Mouse (Mus musculus) cerebellum, adult 9-10 months (tissue): Measurements from ENCODE around the gene Trim21.

Source experiments
- DNase-seq: peaks from one replicate; pipeline ENCODE4 v3.0.0; 2022

Trim21 gene

DNA sequence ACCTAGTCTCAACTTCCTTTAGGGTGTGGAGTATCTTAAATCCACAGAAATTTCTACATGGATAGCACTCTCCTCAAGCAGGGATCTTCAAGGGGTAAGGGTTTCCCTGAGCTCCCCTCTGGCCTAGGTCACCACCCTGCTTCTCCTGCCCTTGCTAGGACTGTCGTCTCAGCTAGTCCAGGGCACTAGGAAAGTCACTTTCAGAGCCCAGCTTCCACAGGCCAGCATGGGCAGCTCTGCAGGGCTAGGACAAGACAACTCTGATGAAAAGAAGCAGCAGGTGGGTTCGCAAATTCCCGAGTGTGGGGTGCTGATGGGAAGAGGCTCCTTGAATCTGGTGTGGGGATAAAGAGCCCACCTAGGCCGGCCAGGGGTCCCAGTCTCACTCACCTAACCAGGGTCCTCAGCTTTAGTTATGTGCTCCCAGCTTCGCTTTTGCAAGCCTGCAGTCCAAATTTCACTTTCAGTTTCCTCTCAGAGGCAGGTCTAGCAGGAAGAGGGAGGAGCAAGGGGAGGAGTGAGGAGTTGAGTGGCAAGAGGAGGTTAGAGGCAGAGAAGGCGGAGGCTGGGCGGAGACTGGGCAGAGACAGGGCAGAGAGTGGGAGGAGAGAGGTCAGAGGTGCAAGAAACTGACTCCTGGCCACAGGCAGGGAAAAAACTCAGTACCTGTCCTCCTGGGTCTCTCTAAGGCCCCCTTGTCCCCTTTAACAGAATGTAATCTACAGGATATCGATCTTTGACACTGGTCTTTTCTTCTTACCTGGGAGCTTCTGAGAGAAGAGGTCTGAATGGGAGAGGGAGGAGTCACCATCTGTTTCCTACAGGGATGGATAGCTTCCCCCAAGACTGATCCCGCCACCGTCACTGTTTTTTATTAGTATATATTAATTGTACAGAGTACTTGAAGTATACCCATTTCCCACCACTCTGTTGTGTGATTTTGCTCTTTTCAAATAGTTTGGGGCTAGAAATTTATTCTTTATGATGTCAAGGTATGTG lies at the start of gene Trim21:
Gene Trim21, minus strand, starts transcription at position 488 of the 999 bp plus-strand sequence.
- peak; percentile 58 for DNase-seq

DNA sequence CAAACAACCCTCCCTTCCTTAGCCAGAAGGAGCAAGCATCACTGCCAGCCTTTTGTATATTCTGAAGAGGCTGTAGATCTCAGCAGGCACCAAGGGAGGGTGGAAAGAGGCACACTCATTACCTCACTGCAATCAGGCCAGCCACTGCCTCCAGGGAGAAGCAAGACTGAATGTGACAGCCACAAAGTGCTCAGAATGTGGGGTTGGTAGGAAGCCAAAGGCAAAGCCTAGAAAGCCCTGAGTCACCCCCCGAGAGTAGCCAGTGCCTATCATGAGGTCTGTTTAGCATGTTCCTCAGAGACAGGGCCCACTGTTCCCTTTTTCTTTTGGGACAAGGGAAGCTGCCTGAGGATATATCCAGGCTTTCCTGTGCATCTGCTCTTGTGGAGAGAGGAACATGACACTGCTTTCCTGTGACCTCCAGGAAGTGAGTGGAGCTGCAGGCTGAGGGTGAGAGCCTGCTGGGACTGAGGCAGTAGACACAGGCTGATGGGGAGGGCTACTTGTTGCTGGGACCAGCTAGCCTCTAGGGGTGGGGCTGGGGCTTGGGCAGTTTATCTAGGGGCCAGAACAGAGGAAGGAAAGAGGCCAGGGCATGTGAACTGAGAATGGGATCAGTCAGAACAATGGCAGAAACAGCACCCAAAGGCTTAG lies 32.2 kb upstream of the Trim21 start, which contains the start of gene Olfr552:
Gene Olfr552, plus strand, starts transcription at position 393 of the 654 bp plus-strand sequence.
- no peak for DNase-seq

DNA sequence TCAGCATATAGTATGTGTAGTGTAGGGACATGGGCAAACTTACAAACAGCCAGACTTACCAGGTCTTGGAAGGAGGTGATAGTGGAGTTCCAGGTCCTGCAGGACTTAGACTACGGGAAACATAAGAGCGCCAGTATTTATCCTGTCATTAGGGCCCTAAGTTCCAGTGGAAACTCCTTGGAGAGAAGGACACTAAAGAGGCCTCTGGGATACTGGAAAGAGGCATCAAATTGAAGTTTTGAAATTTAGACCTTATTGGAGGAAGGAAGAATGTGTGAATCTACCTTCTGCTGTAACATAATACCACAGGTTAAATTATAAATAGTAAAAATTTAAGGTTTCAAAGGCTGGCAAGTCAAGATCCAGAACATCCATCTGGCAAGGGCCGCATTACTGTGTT lies 26.5 kb upstream of the Trim21 start, which contains the start of gene Olfr551:
Gene Olfr551, minus strand, starts transcription at position 101 of the 400 bp plus-strand sequence.
- DNase-seq, result no peak

DNA sequence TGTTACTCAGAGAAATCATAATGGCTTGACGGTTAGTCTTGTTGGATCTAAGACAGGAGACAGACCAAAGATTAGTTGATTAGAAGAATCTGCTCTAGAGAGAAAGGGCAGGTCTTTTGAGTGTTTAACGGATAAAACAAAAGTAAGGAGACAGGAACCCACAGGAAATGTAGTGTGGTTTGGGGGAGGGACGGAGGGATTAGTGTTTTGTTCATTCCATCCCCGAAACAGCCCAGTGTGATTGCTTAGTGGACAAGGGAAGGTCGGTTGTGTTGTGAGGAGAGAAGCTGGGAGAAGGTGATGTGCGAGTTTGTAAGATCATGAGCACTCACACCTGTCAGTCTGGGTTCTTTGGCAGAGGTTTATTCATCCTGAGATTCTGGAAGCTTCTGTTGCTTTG lies 10.7 kb upstream of the Trim21 start:
- no peak for DNase-seq

DNA sequence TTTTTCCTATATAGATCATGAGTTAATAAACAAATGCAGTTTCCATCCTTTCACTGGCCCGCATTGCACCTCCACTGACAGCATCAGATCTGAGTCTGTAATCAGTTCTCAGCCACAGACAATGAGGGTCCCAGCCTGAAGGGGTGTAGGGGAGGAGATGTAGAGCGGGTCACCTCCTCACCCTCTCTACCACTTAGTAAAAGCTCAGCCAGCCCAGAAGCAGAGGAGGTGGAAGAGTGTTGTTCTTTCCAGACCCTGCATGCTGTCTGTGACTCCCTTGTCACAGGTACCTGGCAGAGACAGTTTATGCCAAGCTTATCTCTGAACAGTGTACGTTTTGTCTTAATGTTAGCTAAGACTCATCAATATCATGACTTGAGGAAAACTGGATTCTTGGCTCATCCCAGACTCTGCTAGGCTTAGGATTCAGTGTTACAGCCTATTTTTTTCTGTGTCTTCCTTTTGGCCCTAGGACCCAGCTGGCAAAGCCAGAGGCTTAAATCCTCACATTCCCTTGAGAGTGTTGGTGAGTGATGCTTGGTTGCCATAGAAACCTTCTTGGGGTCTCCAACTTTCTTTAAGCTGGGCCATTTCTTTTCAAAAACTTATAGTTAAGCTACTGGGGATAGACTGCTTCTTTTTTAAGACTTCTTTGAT lies 8.0 kb upstream of the Trim21 start:
- no peak for DNase-seq

DNA sequence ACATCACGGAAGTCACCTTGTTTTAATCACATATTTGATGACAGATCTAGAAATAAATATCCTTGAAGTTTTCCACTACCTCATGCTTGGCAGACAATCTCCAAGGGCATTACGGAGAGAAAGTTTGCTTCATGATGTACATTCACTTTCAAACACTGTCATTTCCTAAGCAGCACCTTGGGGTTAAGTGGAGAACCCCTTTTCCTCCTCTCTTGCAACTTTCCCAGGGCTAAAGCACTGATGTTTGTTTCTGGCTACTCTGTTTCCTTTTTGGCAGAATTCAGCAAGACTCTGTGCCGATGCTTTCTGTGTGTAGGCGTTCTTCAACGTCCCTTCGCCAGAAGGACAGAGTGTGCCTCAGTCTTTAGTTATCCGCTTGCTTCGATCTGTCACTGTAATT lies 5.9 kb upstream of the Trim21 start, which contains the start of gene Olfr550:
Gene Olfr550, plus strand, starts transcription at position 301 of the 400 bp plus-strand sequence.
- DNase-seq, result no peak

DNA sequence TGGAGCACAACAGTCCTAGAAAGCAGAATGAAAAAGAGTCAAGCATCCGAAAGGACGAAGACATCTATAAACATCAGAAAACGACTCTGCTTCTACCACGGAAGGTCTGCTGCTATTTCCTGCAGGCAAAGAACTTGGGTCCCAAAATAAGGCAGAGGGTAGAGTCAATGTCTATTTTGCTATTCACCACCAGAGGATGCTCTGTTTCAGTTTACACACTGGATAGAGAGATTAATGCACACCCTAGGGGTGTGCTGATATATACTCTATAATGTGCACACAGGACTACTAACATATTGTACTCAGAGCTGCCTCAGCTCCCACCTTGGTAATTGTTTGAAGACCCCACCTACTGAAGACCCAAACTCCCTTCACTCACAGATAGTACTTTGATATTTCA lies 933 bp upstream of the Trim21 start:
- no peak for DNase-seq

DNA sequence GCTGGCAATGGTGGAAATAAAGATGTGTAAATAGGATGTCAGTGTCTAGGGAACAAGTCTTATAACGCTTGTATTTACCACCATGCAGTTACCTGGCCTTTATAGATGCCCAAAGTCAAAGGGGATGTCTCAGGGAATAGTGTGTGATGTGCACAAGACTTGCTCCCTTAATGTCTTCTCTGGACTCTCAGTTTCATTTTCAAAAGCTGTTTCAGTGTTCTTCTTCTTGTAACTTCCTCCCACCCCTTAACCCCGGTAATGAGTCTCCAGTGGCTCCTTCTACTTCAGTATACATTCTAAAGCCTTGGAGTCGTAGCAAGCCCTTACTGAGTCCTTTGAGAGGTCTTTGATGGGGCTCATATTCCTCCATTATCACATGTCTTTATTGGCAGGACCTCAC lies 12.0 kb downstream of the Trim21 start:
- DNase-seq, result no peak

DNA sequence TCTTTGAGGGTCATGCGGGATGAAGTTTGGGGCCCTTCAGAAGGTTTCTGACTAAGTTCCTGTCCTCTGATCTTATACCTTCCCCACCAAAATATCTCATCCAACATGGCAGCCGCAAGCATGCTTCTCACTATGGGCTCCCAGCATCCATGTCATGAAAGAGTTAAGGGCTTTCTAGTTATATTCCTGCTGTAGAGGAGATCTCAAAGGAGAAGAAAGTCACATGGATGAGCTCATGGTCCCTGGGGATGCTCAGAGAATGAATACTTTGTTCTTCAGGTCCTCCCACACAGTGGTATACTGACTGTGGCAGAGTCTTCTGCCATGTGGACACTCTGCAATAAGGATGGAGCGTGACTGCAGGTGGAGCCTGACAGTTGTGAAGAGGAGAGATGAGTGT lies 15.7 kb downstream of the Trim21 start, which contains the start of gene Olfr549:
Gene Olfr549, plus strand, starts transcription at position 301 of the 400 bp plus-strand sequence.
- no peak for DNase-seq

DNA sequence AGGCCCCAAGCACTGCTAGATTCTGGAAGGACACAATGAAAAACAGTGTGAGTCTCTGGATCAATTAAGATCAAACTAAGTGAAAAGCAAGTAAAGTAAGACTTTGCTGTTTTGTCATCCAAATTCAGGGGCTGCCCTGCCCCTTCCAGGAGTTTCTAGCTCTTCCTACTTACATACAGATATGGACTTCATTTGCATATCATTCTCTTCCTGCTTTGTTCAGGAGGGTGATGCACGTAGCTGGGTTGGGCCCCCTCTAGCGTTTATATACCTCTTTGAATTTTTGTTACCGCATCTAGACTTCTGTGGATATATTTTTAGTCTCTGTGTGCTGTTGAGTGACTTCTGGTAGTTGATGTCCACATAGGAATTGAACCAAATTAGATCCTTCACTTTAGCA lies 24.0 kb downstream of the Trim21 start:
- DNase-seq, result no peak

DNA sequence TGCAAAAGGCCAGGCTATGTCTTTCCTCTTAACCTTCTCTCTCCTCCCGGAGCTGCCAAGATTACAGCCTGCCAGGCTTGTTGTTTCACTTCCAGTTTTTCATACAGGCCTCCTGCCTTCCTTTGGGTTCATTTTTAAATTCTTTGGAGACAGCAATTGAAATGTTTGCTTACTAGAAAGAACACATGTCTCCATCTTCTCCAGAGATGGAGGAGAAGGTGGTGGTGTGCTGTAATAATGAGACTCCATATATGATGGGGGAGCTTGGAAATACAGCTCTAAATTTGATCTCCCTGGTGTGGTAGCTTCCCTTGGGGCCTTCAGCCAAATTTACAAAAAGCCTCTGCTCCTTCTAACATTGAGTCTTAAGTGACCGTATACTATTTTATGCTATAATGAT lies 24.7 kb downstream of the Trim21 start, which contains the start of gene Olfr548-ps1:
Gene Olfr548-ps1, plus strand, starts transcription at position 301 of the 400 bp plus-strand sequence.
- DNase-seq, result no peak

DNA sequence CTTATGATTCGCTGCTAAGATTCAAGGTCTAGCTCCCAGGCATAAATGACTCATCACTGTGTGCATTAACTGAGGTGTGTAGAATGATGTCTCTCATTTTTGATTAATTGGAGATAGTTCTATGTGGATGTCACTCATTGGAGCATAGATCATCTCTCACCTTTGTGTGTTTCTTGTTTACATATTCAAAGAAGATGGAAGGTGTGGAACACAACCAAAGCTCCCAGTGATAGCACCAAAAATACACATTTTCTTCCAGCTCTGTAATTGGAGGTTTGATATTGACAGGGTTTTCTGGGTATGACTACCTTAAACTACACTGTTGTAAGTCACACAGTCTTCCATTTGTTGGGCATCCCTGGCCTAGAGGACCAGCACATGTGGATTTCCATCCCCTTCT lies 30.8 kb downstream of the Trim21 start, which contains the start of gene Olfr547:
Gene Olfr547, plus strand, starts transcription at position 301 of the 400 bp plus-strand sequence.
- DNase-seq, result no peak

DNA sequence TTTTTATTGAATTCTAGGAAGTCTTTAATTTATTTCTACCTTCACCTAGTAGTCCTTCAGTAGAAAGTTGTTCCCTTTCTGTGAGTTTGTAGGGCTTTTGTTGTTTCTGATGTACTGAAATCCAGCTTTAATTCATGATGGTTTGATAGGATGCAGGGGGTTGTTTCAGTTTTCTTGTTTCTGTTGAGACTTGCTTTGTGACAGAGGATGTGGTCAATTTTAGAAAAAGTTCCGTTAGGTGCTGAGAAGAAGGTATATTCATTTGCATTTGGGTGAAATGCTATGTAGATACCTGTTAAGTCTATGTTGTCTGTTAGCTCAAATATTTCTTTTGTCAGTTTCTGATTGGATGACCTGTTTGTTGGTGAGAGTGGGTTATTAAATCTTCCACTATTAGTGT lies 36.2 kb downstream of the Trim21 start:
- no peak for DNase-seq

DNA sequence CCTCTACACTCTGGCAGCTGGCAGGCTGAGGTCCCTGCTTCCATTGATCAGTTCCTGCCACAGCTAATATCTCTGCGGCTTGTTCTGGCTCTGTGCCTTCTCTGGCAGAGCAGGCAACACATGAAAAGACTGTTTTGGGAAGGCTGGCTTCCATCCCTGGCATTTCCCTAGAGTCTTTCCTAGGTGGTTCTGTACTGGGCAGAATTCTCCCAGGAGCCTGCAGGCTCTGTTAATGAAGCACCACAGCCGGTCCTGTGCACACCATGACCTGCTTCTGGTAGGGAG lies 48.3 kb downstream of the Trim21 start:
- DNase-seq, result no peak

DNA sequence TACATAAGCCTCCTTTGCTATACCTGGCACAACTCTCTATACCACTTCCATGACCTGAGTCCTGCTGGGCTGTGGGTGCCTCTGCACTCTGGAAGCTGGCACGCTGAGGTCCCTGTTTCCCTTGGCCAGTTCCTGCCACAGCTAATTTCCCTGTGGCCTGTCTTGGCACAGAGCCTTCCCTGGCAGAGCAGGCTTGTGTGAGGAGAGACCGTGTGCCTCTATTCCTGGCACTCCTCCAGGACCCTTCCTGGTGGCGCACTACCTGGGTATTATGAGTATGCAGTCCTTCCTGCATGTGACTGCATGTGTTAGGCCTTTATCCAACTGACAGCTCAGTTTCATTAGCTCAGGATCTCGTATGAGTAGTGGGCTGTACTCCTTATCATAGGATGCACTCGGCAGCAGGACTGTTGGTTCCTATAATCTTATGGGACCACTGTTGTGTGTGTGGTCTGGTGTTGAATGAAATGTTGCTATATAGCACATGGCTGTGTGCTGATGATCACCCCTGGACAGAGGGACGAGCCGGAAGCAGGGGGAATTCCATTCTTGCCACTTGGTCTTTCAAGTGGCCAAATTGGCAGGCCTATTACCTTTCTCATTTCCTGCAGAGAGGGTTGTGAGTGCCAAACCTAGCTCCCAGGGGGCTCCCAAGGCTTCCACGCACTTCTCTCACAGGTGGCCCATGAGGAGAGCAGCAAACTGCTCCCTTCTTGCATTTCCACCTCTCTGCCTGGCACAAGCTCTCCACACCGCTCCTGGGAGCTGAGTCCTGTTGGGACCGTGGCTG lies 48.8 kb downstream of the Trim21 start:
- DNase-seq, result no peak

DNA sequence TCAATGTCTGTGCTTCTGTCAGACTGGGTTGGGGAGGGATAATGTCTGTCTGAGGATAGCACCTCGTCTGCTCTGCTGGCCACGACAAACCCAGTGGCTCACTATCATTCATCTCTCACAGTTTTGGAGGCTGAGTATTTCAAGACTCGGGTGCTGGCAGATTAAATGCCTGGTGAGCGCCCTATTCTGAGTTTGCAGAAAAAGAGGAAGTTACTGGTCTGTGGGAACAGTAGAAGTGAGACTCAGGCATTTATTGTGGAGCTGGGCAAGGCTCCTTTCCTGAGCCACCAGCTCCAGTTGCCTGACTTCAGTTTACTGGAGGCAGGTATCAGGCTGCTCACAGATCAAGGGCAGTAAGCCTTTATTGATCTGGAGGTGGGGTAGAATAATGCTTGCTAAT lies 51.1 kb downstream of the Trim21 start:
- no peak for DNase-seq

DNA sequence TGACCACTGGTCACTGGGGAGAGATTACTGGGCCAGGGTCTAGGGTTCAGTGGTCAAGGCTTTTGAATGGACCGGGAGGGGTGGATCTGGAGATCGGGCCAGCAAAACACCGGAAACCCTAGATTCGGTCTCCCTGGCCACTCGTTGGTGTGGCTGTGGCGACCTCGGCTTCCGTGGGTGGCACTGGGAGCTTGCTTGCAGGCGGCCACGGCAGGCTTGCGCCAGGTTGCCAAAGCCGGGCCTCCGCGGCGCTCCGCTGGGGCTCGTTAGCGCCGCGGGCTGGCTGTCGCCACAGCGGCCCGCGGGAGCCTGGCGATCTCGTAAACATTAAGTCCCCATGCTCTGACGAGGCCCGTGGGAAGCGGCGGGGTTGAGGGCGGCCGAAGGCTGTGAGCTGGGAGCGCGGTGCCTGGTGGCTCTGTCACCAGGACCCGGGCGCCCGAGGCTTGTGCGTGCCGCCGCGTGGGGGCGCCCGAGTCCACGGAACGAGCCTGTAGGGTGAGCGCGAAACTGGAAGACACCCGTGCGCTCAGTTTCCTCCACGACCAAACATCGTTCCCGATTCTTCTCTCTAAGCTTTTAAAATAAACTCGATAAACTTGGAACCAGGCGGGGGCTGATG lies 52.4 kb downstream of the Trim21 start:
- peak; percentile 81 for DNase-seq

DNA sequence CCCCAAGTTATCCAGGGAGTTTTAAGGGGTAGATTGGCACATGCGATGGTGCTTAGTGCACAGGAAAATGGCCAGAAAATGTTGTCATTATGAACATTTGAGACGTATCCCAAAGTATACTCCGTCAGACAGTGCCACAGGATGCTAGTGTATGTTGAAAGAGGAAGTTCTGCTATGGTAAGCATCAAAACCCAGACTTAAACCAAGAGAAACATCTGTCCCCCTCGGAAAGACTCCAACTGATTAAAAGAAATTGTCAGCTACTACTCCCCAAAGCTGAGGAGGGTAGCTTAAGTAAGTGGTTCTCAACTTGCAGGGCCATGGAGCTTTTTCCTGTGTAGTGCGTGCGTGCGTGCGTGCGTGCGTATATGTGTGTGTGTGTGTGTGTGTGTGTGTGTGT lies 53.4 kb downstream of the Trim21 start:
- DNase-seq, result no peak

DNA sequence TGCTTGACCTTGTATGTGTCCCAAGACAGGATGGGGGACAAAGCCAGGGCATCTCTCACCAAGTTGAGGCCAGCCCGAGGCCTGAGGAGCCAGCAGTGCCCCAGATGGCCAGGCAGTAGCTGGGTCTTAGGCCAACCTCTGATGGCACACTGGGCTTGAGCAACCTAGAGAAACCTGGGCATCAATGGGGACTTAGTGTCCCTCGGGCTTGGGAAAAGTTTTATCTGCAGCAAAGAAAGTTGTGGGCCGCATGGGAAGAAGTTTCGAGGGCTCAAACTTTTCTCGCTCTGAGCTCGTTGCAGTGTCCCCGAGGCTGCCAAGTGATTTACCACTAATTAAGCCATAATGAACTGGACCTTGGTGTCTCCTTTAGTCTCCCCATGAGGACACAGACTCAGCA lies 55.6 kb downstream of the Trim21 start:
- DNase-seq, result no peak

DNA sequence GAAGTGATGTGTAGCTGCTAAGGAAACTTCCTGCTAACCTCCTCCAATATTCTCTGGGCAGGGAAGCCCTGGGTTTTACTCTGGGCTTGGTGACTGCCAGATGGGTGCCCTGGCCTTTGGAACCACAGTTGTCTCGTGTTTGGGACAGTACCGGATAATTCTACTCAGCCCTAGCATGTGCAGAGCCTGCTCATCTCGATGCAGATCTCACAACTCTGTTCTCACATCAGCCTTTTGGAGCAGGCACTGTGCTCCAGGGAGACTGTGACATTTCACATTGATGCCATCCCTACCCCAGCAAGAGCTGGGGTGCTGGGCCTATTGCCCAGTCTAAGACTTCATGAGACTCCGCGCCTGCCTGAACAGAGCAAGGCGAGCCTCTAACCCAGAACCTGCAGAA lies 56.6 kb downstream of the Trim21 start:
- DNase-seq, result no peak

DNA sequence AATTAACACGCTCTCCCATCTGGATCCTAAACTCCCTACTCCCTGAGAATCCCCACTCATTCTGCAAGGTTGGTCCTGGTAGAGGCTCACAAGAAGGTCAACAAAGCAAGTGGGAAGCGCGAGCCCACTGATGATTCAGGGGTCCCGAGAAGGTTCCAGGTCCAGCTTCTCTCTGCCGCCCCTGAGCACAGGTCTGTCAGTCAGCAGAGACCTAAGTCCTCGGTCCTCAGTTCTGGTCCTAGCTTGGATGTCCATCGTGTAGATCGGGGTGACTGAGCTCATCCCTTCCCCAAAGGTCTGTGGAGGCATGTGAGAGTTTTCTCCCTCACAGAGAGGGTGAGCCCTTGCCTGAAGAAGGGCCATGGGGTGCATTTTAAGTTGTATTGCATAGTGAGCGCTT lies 57.2 kb downstream of the Trim21 start:
- no peak for DNase-seq
